Mouse (Mus musculus): ENCODE measurements around the gene Tex22.
A peak's percentile ranks its signal among the peaks of the same experiment; 100 is the strongest.

Gene Tex22

GRCm38 (mm10) chr12:113101251-113101960 lies 27.1 kb downstream of the Tex22 start:
- no peak for DNase-seq (ENCODE audit: low read depth, low spot score)

- DNase-seq (ENCODE audit: low read depth, low spot score): peak; percentile 14
Observed at GRCm38 (mm10) chr12:113102461-113102860, 28.2 kb downstream of the Tex22 start.

- DNase-seq (ENCODE audit: low read depth, low spot score): no peak
Observed at GRCm38 (mm10) chr12:113103846-113104451, 29.6 kb downstream of the Tex22 start.

- no peak for DNase-seq (ENCODE audit: low read depth, low spot score)
Observed at GRCm38 (mm10) chr12:113106386-113106785, 32.1 kb downstream of the Tex22 start.

- no peak for DNase-seq (ENCODE audit: low read depth, low spot score)
Observed at GRCm38 (mm10) chr12:113107431-113108124, 33.3 kb downstream of the Tex22 start.

GRCm38 (mm10) chr12:113108528-113109283 lies 34.4 kb downstream of the Tex22 start:
- no peak for DNase-seq (ENCODE audit: low read depth, low spot score)

GRCm38 (mm10) chr12:113109801-113110200 lies 35.5 kb downstream of the Tex22 start:
- DNase-seq (ENCODE audit: low read depth, low spot score): no peak

- no peak for DNase-seq (ENCODE audit: low read depth, low spot score)
Observed at GRCm38 (mm10) chr12:113114141-113114540, 39.8 kb downstream of the Tex22 start.

GRCm38 (mm10) chr12:113114856-113115538 lies 40.7 kb downstream of the Tex22 start:
- no peak for DNase-seq (ENCODE audit: low read depth, low spot score)

GRCm38 (mm10) chr12:113119516-113120410 lies 45.5 kb downstream of the Tex22 start:
- peak; percentile 63 for DNase-seq (ENCODE audit: low read depth, low spot score)

- DNase-seq (ENCODE audit: low read depth, low spot score): no peak
Observed at GRCm38 (mm10) chr12:113124726-113125125, 50.4 kb downstream of the Tex22 start.

- DNase-seq (ENCODE audit: low read depth, low spot score): no peak
Observed at GRCm38 (mm10) chr12:113130732-113131131, 56.4 kb downstream of the Tex22 start.

GRCm38 (mm10) chr12:113131601-113132000 lies 57.3 kb downstream of the Tex22 start:
- no peak for DNase-seq (ENCODE audit: low read depth, low spot score)

GRCm38 (mm10) chr12:113132567-113132966 lies 58.3 kb downstream of the Tex22 start:
- no peak for DNase-seq (ENCODE audit: low read depth, low spot score)

- DNase-seq (ENCODE audit: low read depth, low spot score): no peak
Observed at GRCm38 (mm10) chr12:113133260-113133659, 59.0 kb downstream of the Tex22 start.

GRCm38 (mm10) chr12:113133861-113134403 lies 59.6 kb downstream of the Tex22 start:
- no peak for DNase-seq (ENCODE audit: low read depth, low spot score)

- DNase-seq (ENCODE audit: low read depth, low spot score): no peak
Observed at GRCm38 (mm10) chr12:113134502-113134901, 60.2 kb downstream of the Tex22 start.

- no peak for DNase-seq (ENCODE audit: low read depth, low spot score)
Observed at GRCm38 (mm10) chr12:113135401-113135800, 61.1 kb downstream of the Tex22 start.

GRCm38 (mm10) chr12:113136492-113137020 lies 62.3 kb downstream of the Tex22 start:
- DNase-seq (ENCODE audit: low read depth, low spot score): no peak

Measured in embryo, embryonic 11.5 days (tissue).